11 mouse cellular contexts compared by ENCODE assay signal in the genomic region with DNA sequence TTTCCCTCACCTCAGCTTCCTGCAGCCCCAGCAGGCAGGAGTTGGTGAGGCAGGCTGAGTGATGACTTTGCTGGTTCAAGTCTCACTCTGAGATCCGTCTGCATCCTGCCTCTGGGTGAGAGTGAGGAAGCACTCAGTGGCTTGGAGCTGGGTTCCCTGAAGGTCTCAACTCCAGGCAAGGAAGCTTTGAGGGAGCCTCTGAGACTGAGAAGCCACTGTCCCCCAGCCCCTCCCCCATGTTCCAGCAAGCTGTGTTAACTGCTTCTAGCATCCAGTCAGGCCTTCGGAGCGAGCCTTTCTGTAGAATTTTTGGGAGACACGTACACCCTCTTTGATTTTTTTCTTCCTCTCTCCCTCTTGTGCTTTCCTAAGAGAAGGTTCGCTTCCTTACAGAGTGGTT. TPM values are rescaled to one million over a fixed set of nuclear protein-coding genes. Genes with fewer than 3 reads are reported as not detected.
DNase-seq lines count a peak whose midpoint lies in the region; ATAC-seq and TF ChIP-seq lines count a peak whose summit lies in the region.
"Had no signal": no experiment of that assay in that cellular context is flagged by ENCODE, and none has a peak within 500 bp of the region (broad histone marks: within the 10 kb centered on the region; RNA-seq: fewer than 3 reads in every experiment).

No protein-coding gene starts in this region.

- H3K9ac ChIP-seq in heart, embryonic 14.5 days (ENCODE audit: low read length) = no peak overlapping the region
- peak overlapping the region; percentile 80 for H3K9ac ChIP-seq in embryonic facial prominence, embryonic 14.5 days (ENCODE audit: low read depth, low read length)
- no peak overlapping the region for H3K9ac ChIP-seq in intestine, embryonic 15.5 days
- no peak overlapping the region for H3K9ac ChIP-seq in midbrain, postnatal 0 days (replicated peaks; ENCODE audit: low read length, poor library complexity, severe bottlenecking)

- peaks cover 90% of the 10 kb centered on the region for H3K27me3 ChIP-seq in heart, embryonic 14.5 days (ENCODE audit: control insufficient read depth, insufficient read depth, low read length)
- peaks cover 37% of the 10 kb centered on the region for H3K27me3 ChIP-seq in embryonic facial prominence, embryonic 14.5 days (replicated peaks; ENCODE audit: control insufficient read depth, insufficient read depth, low read length)
- H3K27me3 ChIP-seq in intestine, embryonic 15.5 days (replicated peaks) = peaks cover 67% of the 10 kb centered on the region
- peaks cover 68% of the 10 kb centered on the region for H3K27me3 ChIP-seq in midbrain, postnatal 0 days (ENCODE audit: insufficient read depth, low read length)

- H3K36me3 ChIP-seq in heart, embryonic 14.5 days (ENCODE audit: control insufficient read depth, insufficient read depth, low read length) = no peaks in the 10 kb centered on the region
- peaks cover 10% of the 10 kb centered on the region for H3K36me3 ChIP-seq in embryonic facial prominence, embryonic 14.5 days (ENCODE audit: control insufficient read depth, insufficient read depth, low read length)
- no peaks in the 10 kb centered on the region for H3K36me3 ChIP-seq in intestine, embryonic 15.5 days
- no peaks in the 10 kb centered on the region for H3K36me3 ChIP-seq in midbrain, postnatal 0 days (ENCODE audit: insufficient read depth, low read length)

- 42% methylated on average over 5 of the region's 5 CpGs for WGBS in heart, embryonic 14.5 days
- WGBS in embryonic facial prominence, embryonic 14.5 days = 21% methylated on average over 5 of the region's 5 CpGs
- 47% methylated on average over 5 of the region's 5 CpGs for WGBS in intestine, embryonic 15.5 days
- 29% methylated on average over 5 of the region's 5 CpGs for WGBS in midbrain, postnatal 0 days

- H3K4me2 ChIP-seq in heart, embryonic 14.5 days (ENCODE audit: low read length) = peak overlapping the region; percentile 93
- peak overlapping the region; percentile 91 for H3K4me2 ChIP-seq in embryonic facial prominence, embryonic 14.5 days (ENCODE audit: low read depth, low read length)
- peak overlapping the region; percentile 96 for H3K4me2 ChIP-seq in intestine, embryonic 15.5 days (replicated peaks)
- peak overlapping the region; percentile 60; the same call in 1 of the 2 replicates for H3K4me2 ChIP-seq in midbrain, postnatal 0 days (ENCODE audit: low read depth, low read length, poor library complexity, severe bottlenecking)

- DNase-seq in heart, adult 8-10 months (ENCODE audit: low spot score) = no peak
- no peak for DNase-seq in embryonic facial prominence, embryonic 14.5 days (ENCODE audit: low spot score)
- DNase-seq in midbrain, postnatal 0 days (ENCODE audit: low spot score) = no peak
- DNase-seq in right cerebral cortex, postnatal 4 days = no peak
- DNase-seq in thymus, postnatal 25 days = no peak
- no peak for DNase-seq in adrenal gland, postnatal 14 days
- DNase-seq: cerebellum, adult 2 months had no signal

- H3K4me3 ChIP-seq in heart, embryonic 14.5 days (ENCODE audit: control insufficient read depth in 1 of 2, insufficient read depth in 1 of 2, low read depth in 1 of 2, low read length in 2 of 2) = no peak overlapping the region
- peak overlapping the region; percentile 63 for H3K4me3 ChIP-seq in embryonic facial prominence, embryonic 14.5 days (ENCODE audit: low read depth, low read length)
- no peak overlapping the region; the same call in 1 of the 2 replicates for H3K4me3 ChIP-seq in intestine, embryonic 15.5 days (replicated peaks)
- H3K4me3 ChIP-seq in midbrain, postnatal 0 days (ENCODE audit: low read depth, low read length) = no peak overlapping the region; the same call in 1 of the 2 replicates

- peaks cover 28 to 52% of the 10 kb centered on the region in 2 experiments for H3K4me1 ChIP-seq in heart, embryonic 14.5 days (ENCODE audit: control insufficient read depth in 2 of 2, insufficient read depth in 2 of 2, low read length in 2 of 2)
- peaks cover 41% of the 10 kb centered on the region for H3K4me1 ChIP-seq in embryonic facial prominence, embryonic 14.5 days (ENCODE audit: control insufficient read depth, insufficient read depth, low read length)
- peaks cover 63% of the 10 kb centered on the region for H3K4me1 ChIP-seq in intestine, embryonic 15.5 days (replicated peaks)
- H3K4me1 ChIP-seq in midbrain, postnatal 0 days (ENCODE audit: insufficient read depth, low read length) = peaks cover 23% of the 10 kb centered on the region

- no peak for ATAC-seq in heart, embryonic 14.5 days (ENCODE audit: insufficient number of reproducible peaks, insufficient read depth, low FRiP score, low read depth)
- no peak for ATAC-seq in embryonic facial prominence, embryonic 14.5 days (ENCODE audit: low read depth)
- no peak for ATAC-seq in intestine, embryonic 15.5 days
- ATAC-seq in midbrain, postnatal 0 days (ENCODE audit: low FRiP score) = no peak

- no peak overlapping the region for H3K27ac ChIP-seq in heart, embryonic 14.5 days (replicated peaks in 1 of 2; ENCODE audit: control insufficient read depth in 1 of 2, insufficient read depth in 1 of 2, low read depth in 2 of 2, low read length in 2 of 2)
- H3K27ac ChIP-seq in embryonic facial prominence, embryonic 14.5 days (replicated peaks; ENCODE audit: low read depth, low read length) = peak overlapping the region; percentile 91
- no peak overlapping the region for H3K27ac ChIP-seq in intestine, embryonic 15.5 days
- no peak overlapping the region for H3K27ac ChIP-seq in midbrain, postnatal 0 days (ENCODE audit: low read depth, low read length)

- TF ChIP-seq CTCF in midbrain, postnatal 0 days (IDR thresholded peaks at IDR 0.05) = no peak

- H3K9me3 ChIP-seq in heart, embryonic 14.5 days (ENCODE audit: control insufficient read depth, low read length) = no peaks in the 10 kb centered on the region
- no peaks in the 10 kb centered on the region for H3K9me3 ChIP-seq in embryonic facial prominence, embryonic 14.5 days (ENCODE audit: control insufficient read depth, low read length)
- no peaks in the 10 kb centered on the region for H3K9me3 ChIP-seq in intestine, embryonic 15.5 days
- no peaks in the 10 kb centered on the region for H3K9me3 ChIP-seq in midbrain, postnatal 0 days (ENCODE audit: low read length)

RNA-seq across cellular contexts. Expression of gene Cyp26b1, which starts 10.9 kb away (rescaled TPM):
- 0.62 and 0.71 TPM in 2 replicates for polyA plus RNA-seq in heart, embryonic 14.5 days (2014; fragmentation: Nextera tagmentation; extraction: Ambion mirVana)
- 10 to 100 TPM in 3 of 4 experiments, 1 to 10 TPM in 1; 3.0 to 20.4 (median 14.1) TPM for total RNA-seq in heart, adult 8-10 months (2022)
- polyA plus RNA-seq in embryonic facial prominence, embryonic 14.5 days (2014; fragmentation: Nextera tagmentation; extraction: Ambion mirVana) = 6.9 and 8.0 TPM in 2 replicates
- 2.0 and 2.6 TPM in 2 replicates for polyA plus RNA-seq in intestine, embryonic 15.5 days (2015; fragmentation: Nextera tagmentation; extraction: Ambion mirVana)
- total RNA-seq in midbrain, postnatal 0 days (2014; rRNA removed) = 19.7 and 36.7 TPM in 2 replicates
- polyA plus RNA-seq in midbrain, postnatal 0 days (2015; fragmentation: Nextera tagmentation; extraction: Ambion mirVana) = 6.4 and 6.7 TPM in 2 replicates
- 3.3 and 4.2 TPM in 2 replicates for total RNA-seq in adrenal gland, postnatal 14 days (2021)
- total RNA-seq: CH12.LX; neutrophil, adult 5-6 weeks had no signal
